Mouse (Mus musculus): ENCODE measurements around the gene Prop1.

DNA sequence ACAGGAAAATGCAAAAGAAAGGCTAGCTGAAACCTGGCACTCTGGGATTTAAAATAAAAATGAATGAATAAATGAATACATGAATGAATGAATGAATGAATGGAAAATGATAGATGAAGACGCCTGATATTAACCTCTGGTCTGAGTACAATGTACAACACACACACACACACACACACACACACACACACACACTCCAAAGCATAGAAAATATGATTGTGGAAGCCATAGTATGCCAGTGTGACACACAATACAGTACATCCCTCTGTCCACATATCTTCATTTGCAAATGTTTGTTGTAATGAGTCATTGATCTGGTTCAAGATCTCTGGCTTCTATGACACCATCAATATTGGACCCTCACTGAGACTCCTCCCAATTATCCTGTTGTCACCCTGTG, 21.5 kb downstream of the Prop1 start:
- no peak for TF ChIP-seq CTCF (IDR thresholded peaks at IDR 0.05; ENCODE audit: low read depth, low read length)
- TF ChIP-seq POLR2AphosphoS5 (IDR thresholded peaks at IDR 0.05; ENCODE audit: insufficient replicate concordance, low read depth, low read length): no peak
- TF ChIP-seq TAL1 (conservative IDR thresholded peaks at IDR 0.05; ENCODE audit: low read depth, low read length): no peak
- TF ChIP-seq GATA1 (IDR thresholded peaks at IDR 0.05; ENCODE audit: borderline replicate concordance, low read length): no peak

Measured in G1E (cell line).